Mouse (Mus musculus) spleen, postnatal 10 days (tissue): ENCODE measurements around the gene Tpm1.

ENCODE experiments used
- DNase-seq, 2 experiments: peaks; one replicate each; pipeline ENCODE4 v3.0.0; 2021 to 2022; ENCODE audit warnings: low spot score in 2 of 2

Tpm1 gene

DNA sequence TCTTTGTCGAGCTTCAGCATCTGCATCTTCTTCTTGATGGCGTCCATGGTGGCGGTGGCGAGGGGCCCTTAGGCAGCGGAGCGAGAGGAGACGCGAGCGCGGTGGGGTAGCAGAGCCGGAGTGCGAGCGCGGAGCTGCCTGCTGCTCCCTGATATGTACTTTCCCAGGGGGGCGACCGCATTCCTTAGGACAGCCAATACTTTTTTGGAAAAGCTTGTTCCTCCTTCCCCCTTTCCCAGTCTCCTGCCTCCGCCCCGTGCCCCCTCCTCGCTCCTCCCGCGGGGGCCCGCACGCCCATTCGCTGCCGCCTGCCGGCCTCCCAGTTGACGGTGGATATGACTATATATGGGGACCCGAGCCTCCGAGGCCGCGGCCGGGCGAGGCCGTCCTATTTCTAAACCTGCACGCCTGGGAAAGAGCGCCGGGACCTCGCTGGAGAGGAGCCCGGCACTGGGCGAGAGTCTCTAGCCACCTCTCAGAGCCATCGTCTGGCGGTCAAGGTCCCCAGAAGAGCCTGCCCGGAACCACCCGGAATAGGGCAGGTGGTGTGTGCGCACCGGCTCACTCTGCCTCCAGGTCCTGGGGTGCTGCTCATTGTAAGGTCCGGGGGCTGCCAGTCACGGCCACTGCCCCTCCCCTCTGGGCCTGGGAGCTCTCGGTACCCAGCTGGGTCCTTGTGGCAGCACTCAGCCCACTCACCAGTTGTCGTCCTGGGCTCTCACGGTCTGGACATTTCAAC is at the start of gene Tpm1:
Tpm1 (minus strand) TSS at position 321 of the 739 bp plus-strand sequence.
- DNase-seq, result peak in 1 of 2 experiments; percentile 35

DNA sequence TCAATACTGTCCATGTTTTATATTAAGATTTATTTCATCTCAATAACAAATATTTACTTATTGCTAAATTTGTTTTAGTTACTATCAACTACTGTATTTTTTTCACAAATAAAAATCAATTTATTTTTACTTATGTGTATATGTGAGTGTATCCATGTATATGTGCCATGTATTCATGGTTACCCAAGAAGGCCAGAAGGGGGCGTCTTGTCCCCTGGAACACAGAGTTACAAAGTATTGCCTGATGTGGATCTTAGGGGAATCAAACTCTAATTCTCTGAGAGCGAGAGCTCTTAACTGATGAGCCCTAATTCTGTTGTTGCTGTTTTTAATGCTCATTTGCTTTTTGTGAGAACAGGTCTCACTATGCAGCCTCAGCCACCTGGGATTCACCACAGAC is 45.2 kb upstream of the Tpm1 start:
- no peak for DNase-seq

DNA sequence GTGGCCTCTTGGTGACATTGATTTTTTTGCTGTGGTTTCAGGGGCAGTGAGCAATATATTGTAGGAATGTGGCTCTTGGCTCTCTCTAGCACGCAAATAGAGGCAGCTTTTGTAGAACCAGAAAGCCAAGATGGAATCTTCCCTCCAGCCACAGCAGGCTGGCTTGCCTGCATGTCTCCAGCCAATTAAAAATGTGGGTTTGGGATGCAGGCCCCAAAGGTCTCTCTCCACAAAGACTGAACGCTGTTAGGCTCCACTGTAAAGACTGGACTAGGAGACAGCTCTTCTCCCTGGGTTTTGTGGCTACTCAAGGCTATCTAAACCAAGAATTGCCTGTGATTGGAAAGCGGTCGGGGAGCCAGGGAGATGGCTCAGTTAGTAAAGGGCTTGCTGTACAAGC is 43.0 kb upstream of the Tpm1 start:
- no peak for DNase-seq

DNA sequence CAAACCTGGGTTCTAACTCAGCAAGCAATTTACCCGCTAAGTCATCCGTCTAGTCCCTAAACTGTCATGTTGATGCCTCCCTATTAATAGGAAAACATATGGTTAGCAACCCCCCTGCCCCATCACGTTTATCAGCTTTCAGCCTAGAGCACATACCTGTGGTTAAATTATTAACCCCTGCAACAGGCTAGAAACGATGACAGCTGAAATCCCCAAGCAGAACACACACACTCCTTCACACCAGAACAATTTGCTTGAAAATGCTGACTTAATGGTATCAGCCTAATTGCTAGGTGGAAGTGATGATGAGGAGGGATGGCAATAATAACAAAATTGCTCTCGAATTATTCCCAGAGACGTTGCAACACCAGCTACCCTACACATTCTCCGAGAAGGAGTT is 42.4 kb upstream of the Tpm1 start:
- no peak for DNase-seq

- DNase-seq, result no peak
These were observed 41.9 kb upstream of the Tpm1 start for GRCm38 (mm10) chr9:67091151-67091550.

DNA sequence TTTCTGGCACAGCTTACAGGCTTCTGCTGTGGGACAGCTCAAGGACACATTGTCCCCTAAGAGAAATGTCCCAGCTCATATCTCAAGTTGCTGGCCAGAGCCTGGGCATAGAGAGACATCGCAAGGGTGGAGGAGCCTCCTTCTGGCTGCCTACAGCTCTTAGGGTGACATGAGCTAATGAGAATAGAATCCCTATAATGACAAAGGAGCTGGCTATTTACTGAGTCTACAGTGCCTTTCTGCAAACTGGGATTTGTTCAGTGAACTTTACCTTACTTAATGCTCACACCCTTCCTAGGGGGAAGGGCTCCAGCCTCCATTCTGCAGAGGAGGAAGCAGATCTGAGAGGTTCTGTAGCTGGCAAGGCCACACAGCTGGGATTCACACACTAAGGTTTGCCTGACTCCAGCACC is 41.4 kb upstream of the Tpm1 start:
- no peak for DNase-seq

GRCm38 (mm10) chr9:67089167-67089566 is 40.0 kb upstream of the Tpm1 start:
- DNase-seq, result no peak

- DNase-seq, result no peak
These were observed 34.6 kb upstream of the Tpm1 start for GRCm38 (mm10) chr9:67083801-67084200.

GRCm38 (mm10) chr9:67081688-67082087 is 32.5 kb upstream of the Tpm1 start:
- no peak for DNase-seq

DNA sequence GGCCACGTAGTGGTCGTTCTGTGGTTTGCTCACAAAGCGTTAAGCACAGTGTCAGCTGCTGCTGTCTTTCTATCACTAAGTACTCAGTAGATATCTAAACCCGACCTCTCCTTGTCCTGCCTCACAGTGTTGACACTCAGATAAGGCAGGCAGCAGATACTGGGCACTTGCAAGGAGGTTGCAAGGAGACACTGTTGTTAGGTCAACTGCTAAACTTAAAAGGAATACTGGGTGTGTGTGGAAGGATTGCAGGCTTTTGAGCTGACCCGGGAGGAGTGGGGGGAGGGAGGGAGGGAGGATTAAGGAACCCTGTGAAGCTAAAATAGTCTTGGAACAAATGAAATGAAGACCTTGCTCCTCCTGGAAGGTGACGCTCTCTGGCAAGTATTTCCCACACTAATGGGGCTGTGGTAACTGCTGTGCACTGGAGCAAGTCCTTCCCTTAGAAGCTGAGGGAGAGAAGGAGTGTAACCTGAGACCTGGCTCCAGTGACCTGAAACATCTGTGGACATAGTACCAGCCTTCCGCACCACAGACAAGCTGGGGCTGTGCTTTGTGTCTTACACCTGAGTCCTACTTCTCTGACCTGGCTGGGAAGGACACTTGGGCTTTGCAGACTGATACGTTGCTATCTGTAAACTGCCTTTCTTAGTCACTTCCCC is 28.6 kb upstream of the Tpm1 start:
- DNase-seq, result no peak

DNA sequence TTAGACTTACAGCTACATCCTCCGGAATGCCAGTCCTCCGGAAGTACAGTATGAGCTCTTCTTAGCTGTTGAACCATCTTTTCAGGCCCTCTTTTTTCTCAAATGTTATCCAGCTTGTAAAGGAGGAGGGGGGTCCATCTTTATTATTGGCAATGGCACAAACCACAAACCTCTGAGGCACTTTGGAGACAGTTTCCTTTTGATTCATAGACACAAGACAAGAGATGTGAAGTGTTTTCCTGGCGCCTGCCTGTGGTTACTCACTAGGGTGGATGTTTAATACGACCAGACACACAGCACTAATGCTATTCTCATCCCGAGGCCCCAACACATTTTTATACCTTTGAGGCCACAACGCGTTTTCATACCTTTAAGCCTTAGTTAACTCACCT is 28.1 kb upstream of the Tpm1 start:
- DNase-seq, result no peak

GRCm38 (mm10) chr9:67072182-67072581 is 23.0 kb upstream of the Tpm1 start:
- no peak for DNase-seq

DNA sequence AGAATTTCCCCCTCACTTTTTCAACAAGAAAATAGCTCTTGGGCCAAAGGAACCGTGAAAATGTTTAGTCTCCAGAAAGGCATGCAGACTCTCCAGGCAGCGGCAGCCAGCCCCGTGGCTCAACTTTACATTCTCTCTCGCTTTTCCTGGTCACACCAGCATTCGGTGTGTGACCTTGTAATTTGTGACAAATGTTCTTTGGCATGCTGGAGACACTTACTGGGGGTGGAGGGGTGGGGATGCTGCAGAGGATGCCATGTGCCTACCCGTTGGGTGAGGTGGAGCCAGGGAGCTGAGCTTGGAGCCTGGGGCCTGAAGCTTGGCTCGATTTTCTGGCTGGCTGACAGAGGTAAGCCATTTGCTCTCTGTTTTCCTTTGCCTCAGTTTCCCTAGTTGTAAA is 22.4 kb upstream of the Tpm1 start:
- DNase-seq, result no peak

DNA sequence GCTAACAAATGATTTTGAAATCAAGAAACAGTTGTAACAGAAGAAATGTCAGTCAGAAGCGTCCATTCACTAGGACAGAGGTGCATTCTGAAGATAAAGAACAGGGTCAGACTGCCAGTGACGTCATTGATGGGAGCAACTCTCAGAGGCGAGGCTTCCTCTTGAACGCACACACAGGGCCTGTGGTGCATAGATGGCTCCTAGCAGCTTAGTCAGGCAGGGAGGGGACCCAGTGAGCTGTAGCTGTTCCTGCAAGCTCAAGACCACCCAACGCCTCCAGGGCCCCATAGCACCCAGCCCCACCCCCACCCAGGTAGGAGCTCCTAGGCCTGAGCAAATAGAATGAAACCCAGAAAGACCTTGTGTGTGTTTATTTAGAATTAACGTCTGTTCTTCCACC is 21.9 kb upstream of the Tpm1 start:
- no peak for DNase-seq

DNA sequence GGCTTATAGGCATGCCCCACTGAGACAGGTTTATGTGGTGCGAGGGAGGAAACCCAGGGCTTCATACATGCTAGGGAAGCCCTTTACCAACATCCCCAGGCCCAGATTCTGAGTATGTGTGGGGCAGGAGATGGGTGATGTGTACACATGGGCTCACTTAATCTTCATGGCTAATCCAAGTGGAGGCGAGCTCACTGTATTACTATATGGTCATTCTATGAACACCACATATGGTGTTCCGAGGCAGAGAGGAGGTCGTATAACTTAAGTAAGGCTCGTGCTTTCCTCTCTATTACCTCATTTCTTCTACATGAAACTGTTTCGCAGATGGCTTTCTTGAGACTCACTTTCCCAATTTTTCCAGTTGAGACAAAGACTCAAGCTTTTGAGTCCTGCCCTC is 17.4 kb upstream of the Tpm1 start:
- no peak for DNase-seq

DNA sequence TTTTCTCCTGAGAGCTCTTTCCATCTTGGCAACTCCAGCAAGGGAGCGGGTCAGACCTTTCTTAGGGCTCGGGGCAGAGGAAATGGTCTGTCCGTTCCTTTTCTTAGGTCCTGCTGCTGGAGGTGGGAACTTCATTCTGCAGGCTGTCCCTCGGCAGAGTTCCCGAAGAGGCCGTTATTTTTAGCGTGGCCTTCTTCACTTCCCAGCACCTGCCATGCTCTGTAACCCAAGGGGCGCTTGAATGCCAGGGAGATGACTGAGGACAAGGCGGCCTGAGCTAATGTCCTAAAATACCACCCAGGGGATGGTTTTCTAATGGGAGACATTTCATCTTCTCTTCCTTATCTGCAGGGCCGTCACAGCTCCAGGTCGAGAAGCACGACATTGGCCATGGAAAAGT is 10.5 kb upstream of the Tpm1 start:
- DNase-seq, result no peak

DNA sequence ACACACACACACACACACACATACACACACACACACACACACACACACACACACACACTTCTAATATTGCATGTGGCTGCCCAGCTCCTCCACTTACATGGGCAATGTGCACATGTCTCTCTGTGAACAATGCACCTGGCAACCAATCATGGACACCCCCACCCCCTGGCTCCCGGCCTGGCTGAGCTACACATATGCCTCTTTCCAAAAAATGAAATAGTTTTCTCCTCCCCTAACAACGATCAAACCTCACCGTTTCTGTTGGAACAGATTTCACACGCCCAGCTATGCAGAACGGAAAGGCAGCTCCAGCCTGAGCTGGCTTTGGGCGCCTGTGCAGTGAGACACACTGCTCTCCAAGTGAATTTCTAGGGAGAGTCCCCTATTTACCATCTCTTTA is 9.2 kb upstream of the Tpm1 start:
- no peak for DNase-seq

- DNase-seq, result no peak
These were observed 1.6 kb upstream of the Tpm1 start for GRCm38 (mm10) chr9:67050736-67051337.

GRCm38 (mm10) chr9:67049836-67050235 is 630 bp upstream of the Tpm1 start:
- DNase-seq, result no peak

- no peak for DNase-seq
These were observed 622 bp downstream of the Tpm1 start for GRCm38 (mm10) chr9:67048483-67049085.

- DNase-seq, result no peak
These were observed 1.4 kb downstream of the Tpm1 start for GRCm38 (mm10) chr9:67047606-67048482.
